Mouse (Mus musculus) ES-Bruce4 (cell line): Measurements from ENCODE around the gene Iqck. TPM values are rescaled to one million over a fixed set of nuclear protein-coding genes. Genes with fewer than 3 reads are reported as not detected.

Experiments
- H3K27ac ChIP-seq: 2 replicates; pipeline ENCODE4 v1.5.1; 2012; ENCODE audit warnings: low read length, inconsistent platforms; ENCODE audit not compliant: insufficient read depth
- H3K27me3 ChIP-seq: 2 replicates; pipeline ENCODE4 v1.6.1; 2012; ENCODE audit warnings: mild to moderate bottlenecking, low read length, inconsistent platforms; ENCODE audit not compliant: control insufficient read depth, poor library complexity, insufficient read depth, severe bottlenecking
- H3K36me3 ChIP-seq: 2 replicates; pipeline ENCODE4 v1.6.1; 2012; ENCODE audit warnings: inconsistent platforms, mild to moderate bottlenecking, low read length, moderate library complexity; ENCODE audit not compliant: control insufficient read depth, poor library complexity, insufficient read depth, severe bottlenecking
- H3K4me1 ChIP-seq: one replicate; pipeline ENCODE4 v1.8.1; 2011; ENCODE audit warnings: low read length; ENCODE audit not compliant: control insufficient read depth, insufficient read depth
- H3K4me3 ChIP-seq: 2 replicates; pipeline ENCODE4 v1.5.1; 2011; ENCODE audit warnings: low read depth, mild to moderate bottlenecking, low read length
- H3K9ac ChIP-seq: 2 replicates; pipeline ENCODE4 v1.6.1; 2012; ENCODE audit warnings: low read depth, mild to moderate bottlenecking, inconsistent platforms; ENCODE audit not compliant: poor library complexity, severe bottlenecking
- H3K9me3 ChIP-seq: replicated peaks from 2 replicates; pipeline ENCODE4 v1.6.1; 2012; ENCODE audit warnings: mild to moderate bottlenecking, low read length, inconsistent platforms; ENCODE audit not compliant: control insufficient read depth, poor library complexity, insufficient read depth, severe bottlenecking
- CTCF ChIP-seq: IDR thresholded peaks from one replicate; pipeline ENCODE4 v1.8.1; 2011; ENCODE audit warnings: low read depth, low read length
- EP300 ChIP-seq: IDR thresholded peaks from 2 replicates; pipeline ENCODE4 v1.6.1; 2011; ENCODE audit warnings: low read depth, low read length; ENCODE audit not compliant: insufficient read depth
- POLR2A ChIP-seq: IDR thresholded peaks from one replicate; pipeline ENCODE4 v1.8.1; 2011; ENCODE audit warnings: low read length; ENCODE audit not compliant: insufficient read depth
- polyA plus RNA-seq: library from polyadenylated mRNA; stranded (reverse); fragments of >200 nt; gene quantifications from 2 replicates; pipeline ENCODE4 v1.2.4, GENCODE M21; 2011; ENCODE audit warnings: low read depth; ENCODE audit not compliant: missing spikeins, insufficient read depth, insufficient read length

The Iqck gene
- polyA plus RNA-seq, 1 experiment, result 0.73 TPM

- H3K4me1 ChIP-seq, result no peaks in the 10 kb centered on the region
- TF ChIP-seq EP300 (no peak), CTCF (no peak), POLR2A (no peak)
- no peak overlapping the region for H3K9ac ChIP-seq
- H3K9me3 ChIP-seq, result no peaks in the 10 kb centered on the region
- H3K36me3 ChIP-seq, result no peaks in the 10 kb centered on the region
- H3K27ac ChIP-seq, result no peak overlapping the region
- no peak overlapping the region for H3K4me3 ChIP-seq
- H3K27me3 ChIP-seq, result no peaks in the 10 kb centered on the region; the same call in 1 of the 2 replicates
Observed at GRCm38 (mm10) chr7:118912049-118912490, 56.5 kb downstream of the Iqck start.

- H3K27me3 ChIP-seq, result no peaks in the 10 kb centered on the region; the same call in 1 of the 2 replicates
- no peaks in the 10 kb centered on the region for H3K4me1 ChIP-seq
- no peak for TF ChIP-seq EP300
- TF ChIP-seq CTCF, result no peak
- no peak for TF ChIP-seq POLR2A
- no peak overlapping the region for H3K4me3 ChIP-seq
- H3K36me3 ChIP-seq, result no peaks in the 10 kb centered on the region
- no peaks in the 10 kb centered on the region for H3K9me3 ChIP-seq
- no peak overlapping the region for H3K9ac ChIP-seq
- H3K27ac ChIP-seq, result no peak overlapping the region
Observed at GRCm38 (mm10) chr7:118914561-118915165, 59.1 kb downstream of the Iqck start.

- no peaks in the 10 kb centered on the region for H3K27me3 ChIP-seq
- H3K27ac ChIP-seq, result no peak overlapping the region
- H3K9ac ChIP-seq, result no peak overlapping the region
- no peaks in the 10 kb centered on the region for H3K36me3 ChIP-seq
- H3K4me3 ChIP-seq, result no peak overlapping the region
- no peak for TF ChIP-seq EP300
- no peak for TF ChIP-seq POLR2A
- TF ChIP-seq CTCF, result no peak
- H3K9me3 ChIP-seq, result no peaks in the 10 kb centered on the region
- H3K4me1 ChIP-seq, result no peaks in the 10 kb centered on the region
Observed at GRCm38 (mm10) chr7:118919261-118920006, 63.9 kb downstream of the Iqck start.

- Histone ChIP-seq H3K36me3 (no peaks in the 10 kb centered on the region), H3K27me3 (no peaks in the 10 kb centered on the region), H3K4me3 (no peak overlapping the region), H3K9ac (no peak overlapping the region), H3K9me3 (no peaks in the 10 kb centered on the region), H3K4me1 (no peaks in the 10 kb centered on the region), H3K27ac (no peak overlapping the region)
- TF ChIP-seq POLR2A (no peak), CTCF (no peak), EP300 (no peak)
Observed at GRCm38 (mm10) chr7:118922441-118923202, 67.1 kb downstream of the Iqck start.

- no peak for TF ChIP-seq CTCF
- TF ChIP-seq POLR2A, result no peak
- no peak for TF ChIP-seq EP300
- Histone ChIP-seq H3K4me3 (no peak overlapping the region), H3K9ac (no peak overlapping the region), H3K27me3 (no peaks in the 10 kb centered on the region), H3K36me3 (no peaks in the 10 kb centered on the region), H3K4me1 (no peaks in the 10 kb centered on the region), H3K9me3 (no peaks in the 10 kb centered on the region), H3K27ac (no peak overlapping the region)
Observed at GRCm38 (mm10) chr7:118925547-118925946, 70.0 kb downstream of the Iqck start.
